Mouse (Mus musculus) gastrocnemius, postnatal 4 days (tissue): ENCODE data around the gene Nmi. TPM values are rescaled to one million over a fixed set of nuclear protein-coding genes. Genes with fewer than 3 reads are reported as not detected.
"Not testable (repeated sequence)": the region's sequence is repeated elsewhere in the genome, so short reads cannot be mapped to it uniquely, and the experiment has no call there.

ENCODE experiments used
- DNase-seq, 2 experiments: peaks; one replicate each; pipeline ENCODE4 v3.0.0; 2021 to 2022; ENCODE audit warnings: low spot score in 2 of 2, mixed read lengths in 2 of 2
- long read RNA-seq, 2 experiments: library from polyadenylated mRNA; stranded (forward); transcript quantifications; one replicate each; pipeline ENCODE4 v2.0.0; 2021
- total RNA-seq, 2 experiments: library from RNA; stranded (reverse); gene quantifications; 2 replicates each; pipeline ENCODE4 v1.2.3; 2021

Nmi gene
- total RNA-seq: 1 to 10 TPM; 6.4 to 7.5 TPM
- long read RNA-seq, experiment 1, transcript Nmi-202 (8 exons, 1,130 nt): major isoform, 5 of 12 reads
- long read RNA-seq, experiment 1, partial matches to known transcripts: 2 of 12 reads
- long read RNA-seq, experiment 1, other reads (novel, unspliced or antisense): 1 of 12 reads
- long read RNA-seq, experiment 2, transcript Nmi-201 (8 exons, 1,291 nt): major isoform, 5 of 15 reads
- long read RNA-seq, experiment 2, partial matches to known transcripts: 0 of 15 reads
- long read RNA-seq, experiment 2, other reads (novel, unspliced or antisense): 2 of 15 reads

DNA sequence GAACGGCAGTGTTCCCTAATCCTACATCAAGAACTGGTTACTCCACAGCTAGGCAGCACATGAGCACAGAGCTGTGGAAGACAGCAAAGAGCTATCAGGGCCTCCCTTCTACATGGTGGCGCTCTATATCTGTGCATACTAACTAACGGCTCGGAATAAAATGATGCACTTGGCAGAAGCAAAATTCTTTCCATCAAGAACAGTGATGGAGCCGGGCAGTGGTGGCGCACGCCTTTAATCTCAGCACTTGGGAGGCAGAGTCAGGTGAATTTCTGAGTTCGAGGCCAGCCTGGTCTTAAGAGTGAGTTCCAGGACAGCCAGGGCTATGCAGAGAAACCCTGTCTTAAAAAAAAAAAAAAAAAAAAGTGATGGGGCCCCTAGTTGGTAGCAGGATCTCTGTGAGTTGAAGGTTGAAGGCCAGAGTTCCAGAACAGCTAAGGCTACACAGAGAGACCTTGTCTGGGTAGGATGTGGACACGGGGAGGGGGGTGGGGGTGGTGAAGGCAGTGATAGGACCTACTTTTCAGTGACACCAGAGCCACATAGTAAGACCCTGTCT lies at the start of gene Nmi:
TSS of gene Nmi (minus strand) at position 85 of the 559 bp plus-strand sequence.
- DNase-seq: no peak

- DNase-seq: no peak
Observed at GRCm38 (mm10) chr2:52016361-52016760, 43.1 kb upstream of the Nmi start.

DNA sequence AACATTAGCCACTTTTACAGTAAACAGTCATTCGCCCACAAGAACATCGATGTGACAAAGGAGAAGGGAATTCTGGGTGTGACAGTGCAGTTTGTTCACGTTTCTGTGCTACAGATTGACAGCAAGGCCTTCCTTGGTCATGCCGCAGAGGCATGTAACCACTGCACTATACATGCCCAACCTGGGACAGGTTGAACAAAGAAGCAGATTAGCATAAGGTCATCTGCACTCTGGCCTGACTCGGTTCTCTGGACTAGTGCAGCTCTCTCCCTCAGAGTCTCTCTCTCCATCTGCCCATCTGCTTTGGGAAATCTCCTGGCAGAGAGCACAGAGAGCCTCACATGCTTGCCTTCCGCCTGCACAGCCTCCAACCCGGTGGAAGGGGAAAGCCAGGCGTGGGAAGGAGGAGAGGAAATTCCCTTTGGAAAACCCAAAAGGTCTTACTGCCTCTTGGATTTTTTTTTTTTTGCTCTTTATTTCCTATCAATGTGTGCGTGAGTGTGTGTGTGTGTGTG lies 40.1 kb upstream of the Nmi start:
- no peak for DNase-seq

- DNase-seq: not testable (repeated sequence)
Observed at GRCm38 (mm10) chr2:52011820-52012219, 38.5 kb upstream of the Nmi start.

- no peak for DNase-seq
Observed at GRCm38 (mm10) chr2:52006380-52006779, 33.1 kb upstream of the Nmi start.

- DNase-seq: not testable (repeated sequence)
Observed at GRCm38 (mm10) chr2:52002299-52002698, 29.0 kb upstream of the Nmi start.

GRCm38 (mm10) chr2:52001521-52001920 lies 28.2 kb upstream of the Nmi start:
- no peak for DNase-seq

DNA sequence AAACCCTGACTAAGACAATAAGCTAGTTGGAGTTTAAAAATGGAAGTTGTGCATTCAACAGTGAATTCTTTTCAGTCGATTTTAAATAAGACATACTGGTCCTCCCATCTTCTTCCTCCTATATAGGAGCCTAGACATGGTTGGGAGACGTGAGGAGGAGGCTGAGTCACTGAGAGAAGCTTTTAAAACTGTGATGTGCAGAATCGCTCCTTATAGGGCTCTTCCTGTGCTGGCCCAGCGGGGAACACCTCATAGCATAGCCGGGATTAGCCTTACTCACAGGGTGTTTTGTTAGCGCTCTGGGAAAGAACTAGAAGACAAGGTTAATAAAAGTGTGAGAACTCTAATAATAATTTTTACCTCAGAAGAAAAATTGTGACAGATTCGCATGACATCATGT lies 26.7 kb upstream of the Nmi start:
- DNase-seq: no peak

DNA sequence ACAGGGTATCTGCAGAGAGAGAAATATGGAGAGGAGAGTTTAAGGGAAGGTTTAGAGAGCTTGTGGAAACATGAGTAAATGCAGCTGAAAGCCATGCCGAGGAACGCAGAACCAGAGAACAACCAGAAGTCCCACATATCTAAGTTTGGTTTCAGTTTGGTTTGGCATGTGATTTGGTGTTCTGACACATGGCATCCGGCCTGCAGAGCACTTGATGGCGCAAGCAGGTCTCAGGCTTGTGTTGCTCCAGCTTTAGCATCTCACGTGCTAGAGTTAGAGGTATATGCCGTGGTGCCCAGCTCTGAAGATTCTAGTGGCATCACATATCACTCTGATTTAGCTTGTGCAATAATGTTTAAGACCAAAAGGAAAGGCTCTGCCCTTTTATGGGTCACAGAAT lies 18.2 kb upstream of the Nmi start:
- DNase-seq: no peak

- no peak for DNase-seq
Observed at GRCm38 (mm10) chr2:51989559-51989958, 16.3 kb upstream of the Nmi start.

- DNase-seq: no peak
Observed at GRCm38 (mm10) chr2:51986695-51987094, 13.4 kb upstream of the Nmi start.

GRCm38 (mm10) chr2:51986157-51986556 lies 12.9 kb upstream of the Nmi start:
- no peak for DNase-seq

DNA sequence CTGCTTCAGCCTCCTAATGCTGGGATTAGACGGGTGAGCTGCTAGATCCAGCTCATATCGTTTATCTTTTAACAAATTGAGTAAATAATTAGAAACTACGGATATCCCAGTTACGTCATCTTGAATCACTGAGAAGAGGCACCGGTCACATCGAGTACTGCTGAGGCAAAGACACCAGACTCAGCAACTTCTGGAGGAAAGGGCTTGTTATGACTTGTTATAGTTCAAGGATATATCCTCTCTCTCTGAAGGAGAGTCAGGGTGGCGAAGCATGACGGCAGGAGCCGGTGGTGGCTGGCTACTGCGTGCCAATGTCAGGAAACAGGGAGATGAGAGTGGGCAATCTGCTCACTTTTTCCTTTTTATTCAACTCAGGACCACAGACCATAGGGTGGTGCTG lies 11.9 kb upstream of the Nmi start:
- DNase-seq: no peak

DNA sequence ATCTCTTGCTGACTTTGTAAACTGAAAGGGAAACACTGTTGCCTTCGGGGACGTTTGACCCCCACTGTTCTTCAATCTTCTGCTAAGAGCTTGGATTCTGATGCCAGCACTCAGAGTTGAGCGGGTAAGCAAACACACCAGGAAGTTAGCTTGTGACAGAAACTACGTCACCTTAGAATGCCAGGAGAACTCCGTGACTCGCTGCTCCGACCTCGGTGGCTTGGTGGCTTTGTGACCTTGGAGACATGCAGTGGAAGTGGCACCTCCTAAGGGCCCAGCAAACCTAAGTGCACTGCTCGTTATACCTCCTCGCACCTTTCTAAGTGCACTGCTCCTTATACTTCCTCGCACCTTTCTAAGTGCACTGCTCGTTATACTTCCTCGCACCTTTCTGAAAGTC lies 9.0 kb upstream of the Nmi start:
- DNase-seq: no peak

- peak in 1 of 2 experiments; percentile 25 for DNase-seq
Observed at GRCm38 (mm10) chr2:51981630-51982029, 8.3 kb upstream of the Nmi start.

DNA sequence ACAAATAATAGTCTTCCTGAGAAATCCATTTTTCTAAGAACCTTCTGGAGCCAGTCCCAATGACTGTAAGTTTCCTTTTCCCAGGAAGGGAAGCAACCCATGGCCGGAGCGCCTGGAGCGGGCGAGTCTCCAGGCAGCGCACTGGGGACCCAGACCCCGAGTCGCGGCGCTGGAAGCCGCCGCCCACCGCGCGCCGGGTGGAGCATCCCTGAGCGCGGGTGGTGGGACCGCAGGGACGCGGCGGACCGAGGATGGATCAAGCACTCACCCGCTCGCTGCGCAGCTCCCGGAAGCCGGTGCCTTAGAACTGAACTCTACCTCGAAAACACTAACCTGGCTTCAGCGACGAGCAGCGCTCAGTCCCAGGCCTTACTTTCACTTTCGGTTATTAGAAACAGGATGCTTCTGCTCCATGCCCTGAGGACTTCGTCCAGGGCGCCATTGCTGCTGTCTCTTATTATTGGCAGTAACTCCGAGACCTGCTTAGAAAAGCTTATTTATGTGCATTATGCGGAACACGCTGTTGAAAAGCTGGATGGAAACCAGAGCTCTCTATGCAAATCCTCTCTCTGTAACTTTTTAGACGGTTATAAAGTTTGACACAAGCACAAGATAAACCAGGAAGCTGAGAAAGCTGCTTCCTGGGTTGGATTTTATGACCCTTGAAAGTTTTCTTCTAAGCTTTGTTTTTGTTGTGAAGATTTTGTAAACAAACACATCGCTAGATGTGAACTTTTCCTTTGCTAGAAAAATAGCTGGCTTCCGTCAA lies 469 bp downstream of the Nmi start:
- DNase-seq: peak; percentile 42 to 61

DNA sequence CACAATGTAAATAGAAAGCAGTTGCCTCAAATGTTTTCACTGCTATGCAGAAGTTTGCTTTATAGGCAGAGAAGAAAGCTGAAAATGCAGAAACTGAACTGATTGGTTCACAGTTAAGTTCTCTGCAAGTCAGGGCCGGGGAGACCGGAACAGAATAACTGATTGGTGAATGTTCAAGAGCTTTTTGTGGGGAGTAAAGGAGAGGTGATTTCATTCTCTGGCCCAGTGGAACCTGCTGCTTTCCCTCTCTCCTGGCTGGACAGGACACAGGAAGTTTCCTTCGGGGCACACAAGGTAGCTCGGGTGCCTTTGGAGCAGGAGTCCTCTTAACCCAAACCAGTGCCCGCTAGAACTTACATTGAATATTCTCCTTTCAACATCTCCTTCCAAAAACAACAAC lies 1.2 kb downstream of the Nmi start:
- peak in 1 of 2 experiments; percentile 22 for DNase-seq

- DNase-seq: no peak
Observed at GRCm38 (mm10) chr2:51970897-51971296, 2.4 kb downstream of the Nmi start.

GRCm38 (mm10) chr2:51967288-51967687 lies 6.0 kb downstream of the Nmi start:
- no peak for DNase-seq

- no peak for DNase-seq
Observed at GRCm38 (mm10) chr2:51953648-51954204, 19.6 kb downstream of the Nmi start.

GRCm38 (mm10) chr2:51950876-51951275 lies 22.4 kb downstream of the Nmi start:
- no peak for DNase-seq
